ENCODE assay signal across 8 mouse cellular contexts in genomic region chr1:169485408-169485885, GRCm38 (mm10). TPM values are rescaled to one million over a fixed set of nuclear protein-coding genes. Genes with fewer than 3 reads are reported as not detected.
DNase-seq lines count a peak whose midpoint lies in the region; ATAC-seq lines count a peak whose summit lies in the region.

No protein-coding gene starts in this region.

- no peak overlapping the region for H3K4me2 ChIP-seq in midbrain, embryonic 14.5 days (ENCODE audit: low read length)
- no peak overlapping the region for H3K4me2 ChIP-seq in heart, embryonic 12.5 days

- H3K27me3 ChIP-seq in midbrain, embryonic 14.5 days (ENCODE audit: control insufficient read depth, insufficient read depth, low read length), result no peaks in the 10 kb centered on the region
- no peaks in the 10 kb centered on the region for H3K27me3 ChIP-seq in midbrain, embryonic 10.5 days (ENCODE audit: low read depth, poor library complexity, severe bottlenecking)
- no peaks in the 10 kb centered on the region for H3K27me3 ChIP-seq in heart, embryonic 12.5 days (replicated peaks)

- no peak overlapping the region for H3K4me3 ChIP-seq in midbrain, embryonic 14.5 days (replicated peaks; ENCODE audit: low read depth, low read length)
- H3K4me3 ChIP-seq in midbrain, embryonic 10.5 days, result no peak overlapping the region
- H3K4me3 ChIP-seq in heart, embryonic 12.5 days, result no peak overlapping the region

- H3K4me1 ChIP-seq in midbrain, embryonic 14.5 days (ENCODE audit: control insufficient read depth, insufficient read depth, low read length), result no peaks in the 10 kb centered on the region
- peaks cover 7% of the 10 kb centered on the region for H3K4me1 ChIP-seq in midbrain, embryonic 10.5 days
- no peaks in the 10 kb centered on the region for H3K4me1 ChIP-seq in heart, embryonic 12.5 days (replicated peaks)

- peak; percentile 57 for ATAC-seq in midbrain, embryonic 14.5 days (ENCODE audit: low FRiP score, low TSS enrichment)
- no peak for ATAC-seq in heart, embryonic 12.5 days (ENCODE audit: insufficient number of reproducible peaks, low FRiP score)

- H3K36me3 ChIP-seq in midbrain, embryonic 14.5 days (ENCODE audit: control insufficient read depth, insufficient read depth, low read length), result no peaks in the 10 kb centered on the region
- H3K36me3 ChIP-seq in midbrain, embryonic 10.5 days, result no peaks in the 10 kb centered on the region
- H3K36me3 ChIP-seq in heart, embryonic 12.5 days, result no peaks in the 10 kb centered on the region

- 49% methylated on average over 6 of the region's 6 CpGs for WGBS in midbrain, embryonic 14.5 days
- 64% methylated on average over 6 of the region's 6 CpGs for WGBS in midbrain, embryonic 10.5 days
- WGBS in heart, embryonic 12.5 days, result 66% methylated on average over 6 of the region's 6 CpGs

- H3K9me3 ChIP-seq in midbrain, embryonic 14.5 days (ENCODE audit: control insufficient read depth, low read length), result no peaks in the 10 kb centered on the region
- H3K9me3 ChIP-seq in midbrain, embryonic 10.5 days (replicated peaks), result no peaks in the 10 kb centered on the region
- no peaks in the 10 kb centered on the region for H3K9me3 ChIP-seq in heart, embryonic 12.5 days (replicated peaks)

- DNase-seq in midbrain, embryonic 14.5 days, result peak; percentile 59
- DNase-seq in midbrain, embryonic 10.5 days (ENCODE audit: low spot score), result no peak
- peak; percentile 8 for DNase-seq in fat pad, adult 2 months (ENCODE audit: extremely low read depth, low read depth, low spot score)
- peak; percentile 54 to 55 for DNase-seq in layer of hippocampus, postnatal 36 days
- peak; percentile 56 for DNase-seq in telencephalon, adult 2 months (ENCODE audit: low read depth, low spot score)
- no peak for DNase-seq in heart, postnatal 4 days
- DNase-seq in kidney, postnatal 10 days, result no peak

- H3K27ac ChIP-seq in midbrain, embryonic 14.5 days (replicated peaks; ENCODE audit: low read depth, low read length), result 0 out of 2 replicates have a peak overlapping the region, but pooled peaks have one; percentile 23
- no peak overlapping the region for H3K27ac ChIP-seq in midbrain, embryonic 10.5 days (replicated peaks)
- no peak overlapping the region for H3K27ac ChIP-seq in heart, embryonic 12.5 days (ENCODE audit: poor library complexity, severe bottlenecking)

- H3K9ac ChIP-seq in midbrain, embryonic 14.5 days (replicated peaks; ENCODE audit: low read length), result no peak overlapping the region
- no peak overlapping the region for H3K9ac ChIP-seq in heart, embryonic 12.5 days

RNA-seq across cellular contexts. Expression of gene Nuf2, which starts 45.8 kb away (rescaled TPM):
- 8.1 and 15.9 TPM in 2 replicates for polyA plus RNA-seq in midbrain, embryonic 14.5 days (2014; fragmentation: Nextera tagmentation; extraction: Ambion mirVana)
- polyA plus RNA-seq in midbrain, embryonic 10.5 days (2016; fragmentation: Nextera tagmentation; extraction: Ambion mirVana), result 83.1 and 86.6 TPM in 2 replicates
- 1 to 10 TPM; 4.0 to 4.6 TPM for total RNA-seq in layer of hippocampus, postnatal 36 days (2021)
- polyA plus RNA-seq in heart, embryonic 12.5 days (2016; fragmentation: Nextera tagmentation; extraction: Ambion mirVana), result 45.6 and 48.2 TPM in 2 replicates
- 10 to 100 TPM; 35.8 to 41.8 TPM for total RNA-seq in heart, postnatal 4 days (2021)

Comparison
In these comparisons a context has a peak if more than half of its experiments do, and no peak if none do; other contexts are left out.
1. DNase-seq: peak in midbrain, embryonic 14.5 days (single experiment), fat pad, adult 2 months (single experiment), layer of hippocampus, postnatal 36 days (2 of 2) and telencephalon, adult 2 months (single experiment); none in midbrain, embryonic 10.5 days (single experiment), heart, postnatal 4 days (single experiment) and kidney, postnatal 10 days (single experiment).